In genomic region chr12:104865166-104865535, GRCm38 (mm10) we compare ENCODE assay signal across 8 mouse cellular contexts. TPM values are rescaled to one million over a fixed set of nuclear protein-coding genes. Genes with fewer than 3 reads are reported as not detected.
DNase-seq lines count a peak whose midpoint lies in the region; ATAC-seq and TF ChIP-seq lines count a peak whose summit lies in the region.

No protein-coding gene starts in this region.

- 4% methylated on average over 6 of the region's 10 CpGs for WGBS in forebrain, postnatal 0 days
- WGBS in liver, embryonic 16.5 days (ENCODE audit: insufficient replicate concordance): 3% methylated on average over 10 of the region's 10 CpGs

- peaks cover 37% of the 10 kb centered on the region for H3K27me3 ChIP-seq in E14TG2a.4 (ENCODE audit: insufficient read depth, low read length)
- no peaks in the 10 kb centered on the region for H3K27me3 ChIP-seq in forebrain, postnatal 0 days (ENCODE audit: insufficient read depth, low read length)
- H3K27me3 ChIP-seq in liver, embryonic 16.5 days (ENCODE audit: control insufficient read depth, insufficient read depth, low read depth, low read length): peaks cover 24% of the 10 kb centered on the region

- peak overlapping the region; percentile 87 for H3K4me2 ChIP-seq in forebrain, postnatal 0 days (ENCODE audit: low read depth)
- peak overlapping the region; percentile 59 for H3K4me2 ChIP-seq in liver, embryonic 16.5 days (ENCODE audit: low read depth, low read length)

- no peaks in the 10 kb centered on the region for H3K9me3 ChIP-seq in E14TG2a.4 (ENCODE audit: low read length)
- H3K9me3 ChIP-seq in forebrain, postnatal 0 days (ENCODE audit: low read length): no peaks in the 10 kb centered on the region
- H3K9me3 ChIP-seq in liver, embryonic 16.5 days (replicated peaks; ENCODE audit: control insufficient read depth, low read length): no peaks in the 10 kb centered on the region

- TF ChIP-seq CTCF in E14TG2a.4 (conservative IDR thresholded peaks at IDR 0.05; ENCODE audit: low read length): no peak
- peak; percentile 24; the same call in 1 of the 2 replicates for TF ChIP-seq CTCF in forebrain, postnatal 0 days (IDR thresholded peaks at IDR 0.05; ENCODE audit: low read depth)

- H3K27ac ChIP-seq in forebrain, postnatal 0 days (ENCODE audit: low read depth, low read length): peak overlapping the region; percentile 66; the same call in 1 of the 2 replicates
- H3K27ac ChIP-seq in liver, embryonic 16.5 days (ENCODE audit: low read length): no peak overlapping the region

- no peak for DNase-seq in frontal cortex, postnatal 36 days (ENCODE audit: low spot score in 2 of 2)
- DNase-seq in forebrain, postnatal 0 days: peak; percentile 37
- no peak for DNase-seq in thymus, postnatal 10 days (ENCODE audit: low spot score in 2 of 2)
- DNase-seq in left cerebral cortex, adult 9 months (ENCODE audit: low spot score in 2 of 2): no peak

- peak overlapping the region; percentile 87 for H3K9ac ChIP-seq in forebrain, postnatal 0 days
- H3K9ac ChIP-seq in liver, embryonic 16.5 days (ENCODE audit: low read depth, low read length): no peak overlapping the region; the same call in 1 of the 2 replicates

- H3K4me1 ChIP-seq in E14TG2a.4 (replicated peaks; ENCODE audit: low read depth, low read length): peaks cover 19% of the 10 kb centered on the region
- H3K4me1 ChIP-seq in forebrain, postnatal 0 days (ENCODE audit: insufficient read depth): peaks cover 7% of the 10 kb centered on the region; the same call in 1 of the 2 replicates
- H3K4me1 ChIP-seq in liver, embryonic 16.5 days (ENCODE audit: control insufficient read depth, low read depth, low read length): no peaks in the 10 kb centered on the region

- H3K4me3 ChIP-seq in E14TG2a.4 (replicated peaks; ENCODE audit: low read length): peak overlapping the region; percentile 89
- H3K4me3 ChIP-seq in forebrain, postnatal 0 days (ENCODE audit: low read depth, low read length): peak overlapping the region; percentile 62
- H3K4me3 ChIP-seq in liver, embryonic 16.5 days (ENCODE audit: low read depth, low read length): peak overlapping the region; percentile 60

- H3K36me3 ChIP-seq in E14TG2a.4 (ENCODE audit: insufficient read depth, low read length): no peaks in the 10 kb centered on the region
- H3K36me3 ChIP-seq in forebrain, postnatal 0 days (ENCODE audit: insufficient read depth): no peaks in the 10 kb centered on the region
- H3K36me3 ChIP-seq in liver, embryonic 16.5 days (ENCODE audit: control insufficient read depth, insufficient read depth): no peaks in the 10 kb centered on the region

- ATAC-seq in frontal cortex, adult (ENCODE audit: low TSS enrichment): peak; percentile 16; the same call in 1 of the 2 replicates
- peak; percentile 45 for ATAC-seq in forebrain, postnatal 0 days
- no peak for ATAC-seq in liver, embryonic 16.5 days (ENCODE audit: low read depth)
- ATAC-seq in megakaryocyte-erythroid progenitor cell, adult 5-6 weeks (replicated peaks; ENCODE audit: low FRiP score, low TSS enrichment, poor library complexity, severe bottlenecking): no peak

RNA-seq across cellular contexts. Expression of gene Clmn, which starts 0.3 kb away (rescaled TPM):
- 1.8 and 2.0 TPM in 2 replicates for total RNA-seq in forebrain, postnatal 0 days (2014; rRNA removed)
- polyA plus RNA-seq in forebrain, postnatal 0 days (2015; fragmentation: Nextera tagmentation; extraction: Ambion mirVana): 1.2 and 1.8 TPM in 2 replicates
- polyA plus RNA-seq in liver, embryonic 16.5 days (2015; fragmentation: Nextera tagmentation; extraction: Ambion mirVana): 0.55 and 0.63 TPM in 2 replicates
- total RNA-seq in megakaryocyte-erythroid progenitor cell, adult 5-6 weeks (2014; fragmentation: Nextera tagmentation): not detected in 2 replicates
- total RNA-seq in megakaryocyte-erythroid progenitor cell, adult 5-6 weeks (2017): not detected in 2 replicates

Comparison
In these comparisons a context has a peak if more than half of its experiments do, and no peak if none do; other contexts are left out.
1. ATAC-seq: peak in frontal cortex, adult (single experiment) and forebrain, postnatal 0 days (single experiment); none in liver, embryonic 16.5 days (single experiment) and megakaryocyte-erythroid progenitor cell, adult 5-6 weeks (single experiment).
2. Peak in every context shown above with its lines, with median percentiles within 50 percentile points of each other: H3K4me3 ChIP-seq.